Mouse (Mus musculus) neural tube, embryonic 13.5 days (tissue): Measurements from ENCODE around the gene Traip. TPM values are rescaled to one million over a fixed set of nuclear protein-coding genes. Genes with fewer than 3 reads are reported as not detected.
A peak's percentile ranks its signal among the peaks of the same experiment; 100 is the strongest.

Experiments used
- ATAC-seq: fragments of 200-750 bp; cut with Nextera tagmentation; 2 replicates; pipeline ENCODE4 v1.8.0; 2017; ENCODE audit warnings: low read depth, mild to moderate bottlenecking, moderate TSS enrichment, moderate library complexity
- H3K27ac ChIP-seq: fragments of 300-500 bp; sonication (generic); replicated peaks from 2 replicates; pipeline ENCODE4 v1.5.1; 2015; ENCODE audit warnings: moderate library complexity, mild to moderate bottlenecking, inconsistent platforms
- H3K27me3 ChIP-seq: fragments of 300-500 bp; sonication (generic); 2 replicates; pipeline ENCODE4 v1.6.1; 2015; ENCODE audit warnings: mild to moderate bottlenecking, inconsistent platforms
- H3K36me3 ChIP-seq: fragments of 300-500 bp; sonication (generic); 2 replicates; pipeline ENCODE4 v1.6.1; 2015; ENCODE audit warnings: mild to moderate bottlenecking, inconsistent platforms
- H3K4me1 ChIP-seq: fragments of 300-500 bp; sonication (generic); replicated peaks from 2 replicates; pipeline ENCODE4 v1.6.1; 2015; ENCODE audit warnings: inconsistent platforms
- H3K4me2 ChIP-seq: fragments of 300-500 bp; sonication (generic); 2 replicates; pipeline ENCODE4 v1.6.1; 2015; ENCODE audit warnings: inconsistent platforms, mild to moderate bottlenecking, moderate library complexity
- H3K4me3 ChIP-seq: fragments of 300-500 bp; sonication (generic); 2 replicates; pipeline ENCODE4 v1.5.1; 2015; ENCODE audit warnings: mild to moderate bottlenecking, inconsistent platforms
- H3K9ac ChIP-seq: fragments of 300-500 bp; sonication (generic); 2 replicates; pipeline ENCODE4 v1.6.1; 2015; ENCODE audit warnings: moderate library complexity, mild to moderate bottlenecking, inconsistent platforms
- H3K9me3 ChIP-seq: fragments of 300-500 bp; sonication (generic); 2 replicates; pipeline ENCODE4 v1.6.1; 2016; ENCODE audit warnings: inconsistent platforms
- WGBS: fragments of 180-500 bp; shearing (Covaris S2); methylation state at CpG from one replicate; pipeline ENCODE4 v1.1.7; 2015; 5-methylcytosine and 5-hydroxymethylcytosine counted together
- polyA plus RNA-seq: library from polyadenylated mRNA; unstranded; fragments of >200 nt; fragmentation: Nextera tagmentation; extraction: Ambion mirVana; gene quantifications from 2 replicates; pipeline ENCODE4 v1.2.1, GENCODE M21; 2015

The Traip gene
- polyA plus RNA-seq, 1 experiment from 2014 or later = 6.7 TPM

GRCm38 (mm10) chr9:107961351-107961762 lies 11.4 kb downstream of the Traip start:
- WGBS = 69% methylated on average over 10 of the region's 10 CpGs
- Histone ChIP-seq H3K27ac (peak overlapping the region; percentile 46), H3K9me3 (no peaks in the 10 kb centered on the region), H3K4me2 (peak overlapping the region; percentile 22; the same call in 1 of the 2 replicates), H3K4me3 (no peak overlapping the region), H3K36me3 (peaks cover 19% of the 10 kb centered on the region; the same call in 1 of the 2 replicates), H3K4me1 (peaks cover 12% of the 10 kb centered on the region), H3K9ac (peak overlapping the region; percentile 17; the same call in 1 of the 2 replicates), H3K27me3 (no peaks in the 10 kb centered on the region)
- peak; percentile 63 for ATAC-seq

GRCm38 (mm10) chr9:107961881-107962280 lies 11.9 kb downstream of the Traip start:
- H3K9me3 ChIP-seq = no peaks in the 10 kb centered on the region
- no peak overlapping the region for H3K9ac ChIP-seq
- peak; percentile 34; the same call in 1 of the 2 replicates for ATAC-seq
- H3K27ac ChIP-seq = peak overlapping the region; percentile 46
- peaks cover 12% of the 10 kb centered on the region for H3K4me1 ChIP-seq
- H3K36me3 ChIP-seq = peaks cover 19% of the 10 kb centered on the region; the same call in 1 of the 2 replicates
- WGBS = 66% methylated on average over 5 of the region's 5 CpGs
- H3K4me3 ChIP-seq = no peak overlapping the region
- H3K27me3 ChIP-seq = no peaks in the 10 kb centered on the region
- no peak overlapping the region for H3K4me2 ChIP-seq

GRCm38 (mm10) chr9:107962916-107963315 lies 13.0 kb downstream of the Traip start:
- H3K9me3 ChIP-seq = no peaks in the 10 kb centered on the region
- no peaks in the 10 kb centered on the region for H3K27me3 ChIP-seq
- no peak overlapping the region for H3K4me3 ChIP-seq
- no peak overlapping the region for H3K27ac ChIP-seq
- H3K4me1 ChIP-seq = peaks cover 12% of the 10 kb centered on the region
- no peak for ATAC-seq
- H3K9ac ChIP-seq = no peak overlapping the region
- H3K36me3 ChIP-seq = peaks cover 12% of the 10 kb centered on the region; the same call in 1 of the 2 replicates
- H3K4me2 ChIP-seq = no peak overlapping the region
- WGBS = 94% methylated on average over 9 of the region's 9 CpGs

GRCm38 (mm10) chr9:107963700-107964099 lies 13.8 kb downstream of the Traip start:
- 0 out of 2 replicates have a peak, but pooled peaks have one; percentile 57 for ATAC-seq

GRCm38 (mm10) chr9:107964681-107965080 lies 14.7 kb downstream of the Traip start:
- no peak overlapping the region for H3K27ac ChIP-seq
- H3K4me2 ChIP-seq = no peak overlapping the region
- H3K36me3 ChIP-seq = peaks cover 9% of the 10 kb centered on the region; the same call in 1 of the 2 replicates
- no peaks in the 10 kb centered on the region for H3K27me3 ChIP-seq
- H3K4me3 ChIP-seq = no peak overlapping the region
- H3K9ac ChIP-seq = no peak overlapping the region
- H3K4me1 ChIP-seq = peaks cover 12% of the 10 kb centered on the region
- ATAC-seq = no peak
- no peaks in the 10 kb centered on the region for H3K9me3 ChIP-seq
- 95% methylated on average over 9 of the region's 9 CpGs for WGBS

More at GRCm38 (mm10) chr9:107963700-107964099, 13.8 kb downstream of the Traip start:
- peaks cover 12% of the 10 kb centered on the region for H3K4me1 ChIP-seq
- no peak overlapping the region for H3K4me2 ChIP-seq
- no peaks in the 10 kb centered on the region for H3K27me3 ChIP-seq
- 29% methylated on average over 5 of the region's 5 CpGs for WGBS
- peaks cover 12% of the 10 kb centered on the region; the same call in 1 of the 2 replicates for H3K36me3 ChIP-seq
- no peak overlapping the region for H3K27ac ChIP-seq
- no peaks in the 10 kb centered on the region for H3K9me3 ChIP-seq
- no peak overlapping the region for H3K4me3 ChIP-seq
- H3K9ac ChIP-seq = no peak overlapping the region

- H3K4me3 ChIP-seq = no peak overlapping the region
- 91% methylated on average over 10 of the region's 10 CpGs for WGBS
- H3K27ac ChIP-seq = no peak overlapping the region
- peaks cover 3% of the 10 kb centered on the region for H3K4me1 ChIP-seq
- H3K36me3 ChIP-seq = 0 out of 2 replicates have a peak, but pooled peaks cover 5% of the 10 kb centered on the region
- H3K9me3 ChIP-seq = no peaks in the 10 kb centered on the region
- no peak overlapping the region for H3K4me2 ChIP-seq
- no peaks in the 10 kb centered on the region for H3K27me3 ChIP-seq
- ATAC-seq = no peak
- H3K9ac ChIP-seq = no peak overlapping the region
Observed at GRCm38 (mm10) chr9:107966676-107967075, 16.7 kb downstream of the Traip start.

GRCm38 (mm10) chr9:107967437-107967836 lies 17.5 kb downstream of the Traip start:
- no peak overlapping the region for H3K9ac ChIP-seq
- H3K9me3 ChIP-seq = no peaks in the 10 kb centered on the region
- H3K4me3 ChIP-seq = no peak overlapping the region
- no peaks in the 10 kb centered on the region for H3K4me1 ChIP-seq
- H3K27ac ChIP-seq = no peak overlapping the region
- H3K4me2 ChIP-seq = no peak overlapping the region
- 0 out of 2 replicates have a peak, but pooled peaks cover 5% of the 10 kb centered on the region for H3K36me3 ChIP-seq
- no peak for ATAC-seq
- 93% methylated on average over 6 of the region's 6 CpGs for WGBS
- no peaks in the 10 kb centered on the region for H3K27me3 ChIP-seq

- no peak for ATAC-seq
- H3K9ac ChIP-seq = no peak overlapping the region; the same call in 1 of the 2 replicates
- H3K27me3 ChIP-seq = no peaks in the 10 kb centered on the region
Observed at GRCm38 (mm10) chr9:107968531-107968930, 18.6 kb downstream of the Traip start.

GRCm38 (mm10) chr9:107970311-107970710 lies 20.4 kb downstream of the Traip start:
- Histone ChIP-seq H3K9ac (no peak overlapping the region), H3K4me1 (no peaks in the 10 kb centered on the region), H3K4me2 (no peak overlapping the region), H3K9me3 (no peaks in the 10 kb centered on the region), H3K27ac (no peak overlapping the region), H3K36me3 (0 out of 2 replicates have a peak, but pooled peaks cover 5% of the 10 kb centered on the region), H3K27me3 (no peaks in the 10 kb centered on the region), H3K4me3 (no peak overlapping the region)
- 87% methylated on average over 5 of the region's 5 CpGs for WGBS
- ATAC-seq = no peak

More at GRCm38 (mm10) chr9:107968531-107968930, 18.6 kb downstream of the Traip start:
- H3K4me3 ChIP-seq = no peak overlapping the region
- no peaks in the 10 kb centered on the region for H3K9me3 ChIP-seq
- H3K36me3 ChIP-seq = 0 out of 2 replicates have a peak, but pooled peaks cover 5% of the 10 kb centered on the region
- 89% methylated on average over 7 of the region's 7 CpGs for WGBS
- no peak overlapping the region for H3K4me2 ChIP-seq
- H3K27ac ChIP-seq = no peak overlapping the region
- H3K4me1 ChIP-seq = no peaks in the 10 kb centered on the region

- Histone ChIP-seq H3K9me3 (no peaks in the 10 kb centered on the region), H3K36me3 (0 out of 2 replicates have a peak, but pooled peaks cover 5% of the 10 kb centered on the region), H3K27ac (no peak overlapping the region), H3K9ac (no peak overlapping the region), H3K27me3 (no peaks in the 10 kb centered on the region), H3K4me3 (no peak overlapping the region), H3K4me2 (no peak overlapping the region), H3K4me1 (0 out of 2 replicates have a peak, but pooled peaks cover 4% of the 10 kb centered on the region)
- WGBS = 83% methylated on average over 8 of the region's 8 CpGs
- no peak for ATAC-seq
Observed at GRCm38 (mm10) chr9:107971690-107972541, 22.0 kb downstream of the Traip start.

GRCm38 (mm10) chr9:107974491-107975171 lies 24.7 kb downstream of the Traip start:
- 84% methylated on average over 10 of the region's 10 CpGs for WGBS
- Histone ChIP-seq H3K4me3 (no peak overlapping the region), H3K4me2 (no peak overlapping the region), H3K27me3 (no peaks in the 10 kb centered on the region), H3K4me1 (0 out of 2 replicates have a peak, but pooled peaks cover 4% of the 10 kb centered on the region), H3K9ac (no peak overlapping the region), H3K27ac (no peak overlapping the region), H3K9me3 (no peaks in the 10 kb centered on the region), H3K36me3 (0 out of 2 replicates have a peak, but pooled peaks cover 3% of the 10 kb centered on the region)
- no peak for ATAC-seq
